Mouse (Mus musculus) gastrocnemius, adult 18-20 months (tissue): ENCODE results near the gene Zfp27. TPM values are rescaled to one million over a fixed set of nuclear protein-coding genes. Genes with fewer than 3 reads are reported as not detected.

Source experiments
- DNase-seq: peaks from one replicate; pipeline ENCODE4 v3.0.0; 2021; ENCODE audit warnings: low spot score
- long read RNA-seq, 2 experiments: library from polyadenylated mRNA; stranded (forward); transcript quantifications; one replicate each; pipeline ENCODE4 v2.0.0; 2021
- total RNA-seq, 2 experiments: library from RNA; stranded (reverse); gene quantifications; 2 replicates each; pipeline ENCODE4 v1.2.3; 2021

Gene Zfp27
- total RNA-seq: 1 to 10 TPM; 7.9 to 8.1 TPM
- long read RNA-seq, experiment 1, transcript Zfp27-201 (5 exons, 3,150 nt): major isoform, 7 of 17 reads
- long read RNA-seq, experiment 1, partial matches to known transcripts: 0 of 17 reads
- long read RNA-seq, experiment 1, other reads (novel, unspliced or antisense): 10 of 17 reads
- long read RNA-seq, experiment 2, partial matches to known transcripts: 0 of 12 reads
- long read RNA-seq, experiment 2, other reads (novel, unspliced or antisense): 8 of 12 reads

DNA sequence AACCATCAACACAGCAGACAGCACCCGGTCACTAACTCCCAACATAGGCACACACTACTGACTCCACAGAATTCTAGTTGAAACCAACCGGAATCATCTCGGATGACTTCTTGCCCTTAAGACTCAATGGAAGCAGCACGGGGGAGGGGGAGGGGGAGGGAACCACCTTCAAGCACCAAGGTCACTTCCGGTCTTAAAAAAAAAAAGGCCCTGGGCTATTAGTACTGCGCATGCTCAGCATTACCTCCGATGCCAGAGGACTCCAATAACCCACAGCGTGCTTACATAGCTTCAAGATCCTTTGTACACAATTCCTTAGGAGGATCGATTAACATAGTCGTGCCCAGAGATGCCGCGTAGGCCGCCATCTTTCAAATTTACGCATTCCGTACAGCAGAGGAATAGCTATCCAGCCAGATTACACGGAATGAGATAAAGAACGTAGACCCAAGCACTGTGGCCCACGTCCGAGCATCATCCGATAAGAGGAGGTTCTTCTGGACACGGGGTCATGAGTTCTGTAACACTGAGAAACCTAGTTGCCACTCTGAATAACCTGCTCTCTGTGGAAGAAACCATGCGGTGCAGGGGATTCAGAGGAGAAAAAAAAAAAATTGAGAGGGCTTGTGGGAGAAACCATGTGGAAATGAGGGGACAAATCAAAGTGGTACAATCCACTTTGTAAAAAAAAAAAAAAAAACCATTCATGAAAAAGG, at the start of gene Zfp27:
Gene Zfp27 (minus strand): TSS at position 607 of the 716 bp plus-strand sequence.
- DNase-seq: peak; percentile 53

DNA sequence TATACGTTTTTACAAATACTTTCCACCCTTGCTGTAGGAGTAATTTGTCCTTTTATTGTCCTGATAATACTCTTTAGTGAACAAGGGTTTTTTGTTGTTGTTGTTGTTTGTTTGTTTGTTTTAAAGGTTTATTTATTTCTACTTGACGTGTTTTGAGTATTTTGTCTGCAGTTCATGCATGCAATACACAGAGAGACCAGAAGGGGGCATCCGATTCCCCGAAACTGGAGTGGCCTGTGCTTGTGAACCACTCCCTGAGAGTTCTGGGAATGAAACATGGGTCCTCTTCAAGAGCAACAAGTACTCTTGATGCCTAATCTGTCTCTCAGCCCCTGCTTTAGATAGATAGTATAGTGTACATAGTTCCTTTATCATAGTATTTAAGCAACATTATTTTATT, 48.4 kb upstream of the Zfp27 start:
- peak; percentile 19 for DNase-seq

DNA sequence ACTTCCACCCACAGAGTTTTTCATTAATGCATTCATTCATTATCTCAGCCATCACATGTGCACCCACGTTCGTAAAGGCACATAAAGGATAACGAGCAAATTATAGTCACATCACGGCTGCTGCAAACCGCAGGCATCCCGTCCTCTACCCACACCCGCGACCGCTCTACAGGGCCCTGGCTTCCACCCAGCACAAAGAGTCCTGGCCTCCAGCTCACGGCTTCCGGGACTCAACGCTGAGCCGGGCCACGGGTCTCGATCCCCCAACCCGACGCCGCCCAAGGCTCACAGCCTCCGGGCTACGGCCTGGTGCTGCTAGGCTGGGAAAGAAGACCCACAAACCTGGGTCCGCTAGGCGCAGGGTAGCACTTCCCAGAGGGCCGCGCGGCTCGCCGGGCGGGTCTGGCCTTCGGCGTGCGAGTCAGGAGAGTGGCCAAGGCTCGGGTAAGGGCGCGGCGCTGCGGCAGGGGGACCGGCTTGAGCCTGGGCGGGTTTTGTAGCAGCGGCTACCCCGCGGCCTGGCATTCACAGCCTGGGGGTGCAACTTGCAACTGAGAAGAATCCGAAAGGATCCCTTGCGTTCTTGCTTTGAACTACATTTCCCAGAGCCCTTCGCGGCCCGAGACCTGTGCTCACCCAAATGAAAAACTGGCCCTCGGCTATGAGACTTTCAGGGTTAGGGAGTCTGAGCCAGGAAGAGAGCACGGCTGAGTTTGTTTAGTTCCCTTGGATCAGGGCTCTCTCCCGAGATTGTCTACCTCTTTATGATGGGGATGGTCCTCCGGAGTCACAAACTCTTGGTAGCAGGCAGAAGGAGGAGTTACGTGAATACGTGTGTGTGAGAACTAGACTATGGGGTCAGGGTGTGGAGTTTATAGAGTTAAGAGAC, 47.4 kb upstream of the Zfp27 start, which contains the start of gene Zfp74:
Gene Zfp74 (minus strand): TSS at position 577 of the 889 bp plus-strand sequence.
- DNase-seq: peak; percentile 80

DNA sequence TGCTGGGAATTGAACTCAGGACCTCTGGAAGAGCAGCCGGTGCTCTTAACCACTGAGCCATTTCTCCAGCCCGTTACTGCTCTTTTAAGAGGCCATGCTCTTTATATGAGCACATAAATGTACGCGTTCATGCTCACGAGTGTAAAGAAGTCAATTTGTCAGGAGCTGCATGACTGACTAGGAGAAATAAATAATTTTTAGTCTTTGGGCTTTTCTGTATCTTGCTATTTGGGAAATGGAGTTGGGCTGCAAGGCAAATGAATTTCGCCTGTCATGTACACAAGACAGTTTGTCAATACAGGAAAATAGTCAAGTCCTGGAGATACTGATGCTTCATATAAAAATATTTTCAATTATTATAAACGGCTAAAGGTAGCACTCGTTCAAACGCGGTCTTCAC, 46.7 kb upstream of the Zfp27 start:
- no peak for DNase-seq

DNA sequence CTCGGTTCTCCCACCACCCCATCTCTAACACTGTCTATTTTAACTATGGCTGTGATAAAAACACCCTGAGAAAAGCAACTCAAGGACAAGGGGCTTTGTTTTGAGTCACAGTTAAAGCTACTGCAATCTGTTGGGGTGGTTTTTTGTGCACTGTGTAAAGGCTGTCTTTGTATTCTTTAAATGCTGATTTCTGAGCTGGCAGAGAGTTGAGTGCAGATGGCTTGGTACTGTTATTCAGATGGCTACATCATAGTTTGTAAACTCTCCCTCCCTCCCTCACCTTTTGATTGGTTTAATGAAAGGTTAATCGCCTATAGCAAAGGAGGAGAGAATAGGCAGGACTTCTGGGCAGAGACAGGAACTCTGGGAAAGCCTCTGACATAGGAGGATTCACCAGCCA, 37.8 kb upstream of the Zfp27 start:
- no peak for DNase-seq

DNA sequence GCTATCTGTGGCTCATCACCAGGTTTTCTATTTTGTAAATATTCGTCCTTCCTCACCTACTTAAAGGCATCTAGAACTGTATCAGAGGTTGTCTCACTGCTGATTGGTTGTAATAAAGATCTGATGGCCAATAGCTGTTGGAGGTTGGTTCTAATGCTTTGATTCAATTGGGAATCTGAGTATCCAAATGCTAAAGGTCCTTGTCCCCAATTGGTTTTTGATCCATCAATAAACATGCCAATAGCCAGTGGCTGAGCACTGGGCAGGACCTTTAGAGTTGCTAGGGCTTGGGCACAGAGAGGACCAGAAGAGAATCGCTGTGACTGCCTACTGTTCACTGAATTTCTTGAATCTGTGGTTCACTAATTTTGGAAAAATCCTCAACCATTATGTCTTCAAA, 37.3 kb upstream of the Zfp27 start:
- no peak for DNase-seq

DNA sequence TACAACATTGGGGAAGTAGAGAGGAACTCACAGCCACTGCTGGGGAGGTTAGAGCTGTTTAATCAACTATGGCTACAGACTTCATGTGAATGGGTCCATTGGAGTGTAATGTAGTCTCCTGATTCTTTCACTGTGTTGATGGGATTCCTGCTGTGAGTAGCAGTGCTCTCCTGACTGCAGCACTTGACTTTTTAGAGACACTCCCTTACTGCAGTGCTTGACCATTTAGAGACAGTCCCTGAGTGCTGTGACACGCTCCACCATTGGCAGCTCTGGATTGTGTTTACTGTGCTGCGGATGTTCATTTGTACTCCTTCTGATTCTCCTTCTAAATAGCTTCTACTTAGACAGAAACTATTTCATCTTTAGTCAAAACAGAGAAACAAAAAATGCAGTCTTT, 36.4 kb upstream of the Zfp27 start:
- DNase-seq: no peak

DNA sequence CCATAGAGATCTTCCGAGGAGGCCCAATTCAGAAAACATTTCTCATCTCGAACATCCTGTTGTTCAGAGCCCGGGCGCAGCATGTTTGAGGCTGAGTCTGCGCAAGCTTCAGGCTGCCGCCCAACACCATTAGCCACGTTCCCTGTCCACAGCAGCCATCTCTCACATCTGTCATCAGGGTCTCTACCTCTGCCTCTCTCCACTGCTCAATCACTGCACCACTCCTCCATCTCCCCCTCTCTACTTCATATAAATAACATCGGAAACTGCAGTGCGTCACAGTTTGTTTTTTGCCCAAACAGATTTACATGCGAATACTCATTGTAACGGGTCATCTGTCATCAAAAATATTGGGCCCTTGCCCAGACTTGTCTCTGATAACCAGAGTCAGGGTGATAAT, 34.7 kb upstream of the Zfp27 start:
- DNase-seq: no peak

DNA sequence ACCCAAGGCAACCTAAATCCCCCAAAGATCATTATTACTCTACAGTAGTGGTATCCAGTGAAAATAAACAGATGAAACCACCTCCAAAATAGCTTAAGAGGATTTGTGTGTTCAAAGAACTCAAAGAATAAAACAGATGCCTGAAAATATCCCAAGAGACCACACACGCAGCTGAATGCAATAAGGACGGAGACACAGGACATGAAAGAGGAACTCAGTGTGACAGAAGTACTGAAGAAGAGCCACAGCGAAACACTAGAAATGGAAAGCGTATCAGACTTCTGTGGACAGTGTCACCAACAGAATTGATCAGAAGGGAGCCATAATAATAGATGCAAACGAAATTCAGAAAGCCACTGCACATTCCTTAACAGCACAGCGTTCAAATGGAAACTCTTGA, 32.5 kb upstream of the Zfp27 start:
- no peak for DNase-seq

DNA sequence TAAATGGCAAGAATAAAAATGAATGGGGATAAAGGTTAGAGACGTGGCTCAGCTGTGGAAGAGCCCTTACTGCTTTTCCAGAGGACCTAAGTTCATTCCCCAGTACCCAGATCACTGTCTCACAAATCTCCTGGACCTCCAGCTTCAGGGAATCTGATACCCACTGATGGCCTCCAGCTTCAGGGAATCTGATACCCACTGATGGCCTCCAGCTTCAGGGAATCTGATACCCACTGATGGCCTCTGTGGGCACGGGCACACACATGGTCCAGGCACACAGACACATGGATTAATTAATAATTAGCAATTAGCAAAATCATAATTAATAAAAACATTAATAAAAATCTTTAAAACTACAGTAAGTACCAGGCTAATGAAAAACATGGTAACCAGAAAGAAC, 16.4 kb upstream of the Zfp27 start:
- DNase-seq: peak; percentile 67

DNA sequence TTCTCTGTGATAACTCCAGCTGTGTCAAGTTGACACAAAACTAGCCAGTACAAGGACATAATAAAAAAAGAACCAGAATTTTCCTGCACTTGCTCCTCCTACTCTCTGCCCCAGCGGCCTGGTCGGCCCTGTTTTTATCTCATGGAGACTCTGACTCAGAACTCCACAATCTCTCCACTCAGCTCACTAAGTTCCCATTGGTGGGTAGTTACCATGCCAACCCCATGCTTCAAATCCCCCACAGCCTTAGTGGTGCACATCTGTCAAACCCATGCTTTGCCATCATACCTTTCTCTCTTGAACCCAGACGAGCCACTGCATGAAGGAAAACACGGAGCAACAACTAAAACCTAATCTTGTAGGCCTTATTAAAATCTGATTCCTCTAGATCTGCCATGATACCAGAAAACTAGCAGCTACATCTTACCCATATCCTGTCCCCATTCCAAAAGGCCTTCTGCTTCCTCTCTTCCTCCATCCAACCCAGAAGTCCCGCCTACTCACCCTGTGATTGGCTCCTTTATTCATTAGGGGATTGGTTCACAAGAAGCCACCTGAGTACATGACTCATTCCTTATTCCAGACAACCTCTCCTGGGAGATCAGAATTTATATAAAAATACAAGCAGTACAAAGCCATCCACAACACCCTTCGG, 15.2 kb upstream of the Zfp27 start:
- DNase-seq: no peak

DNA sequence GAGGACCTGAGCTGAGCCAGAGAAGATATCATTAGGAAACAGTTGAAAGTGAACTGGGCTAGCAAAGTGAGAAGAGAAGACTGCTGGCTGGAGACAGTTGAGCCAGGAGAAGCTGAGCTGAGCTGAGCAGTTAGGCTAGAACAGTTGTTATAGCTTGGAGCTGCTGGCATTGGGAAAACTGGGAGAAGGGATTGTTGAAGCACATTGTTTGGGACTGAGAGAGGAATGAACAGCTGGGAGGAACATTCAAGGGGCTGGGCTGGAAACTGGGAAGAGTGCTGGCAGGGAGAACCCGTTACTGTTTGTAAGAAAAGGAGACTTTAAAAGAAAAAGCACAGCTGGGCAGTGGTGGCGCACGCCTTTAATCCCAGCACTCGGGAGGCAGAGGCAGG, 11.7 kb upstream of the Zfp27 start:
- DNase-seq: no peak

DNA sequence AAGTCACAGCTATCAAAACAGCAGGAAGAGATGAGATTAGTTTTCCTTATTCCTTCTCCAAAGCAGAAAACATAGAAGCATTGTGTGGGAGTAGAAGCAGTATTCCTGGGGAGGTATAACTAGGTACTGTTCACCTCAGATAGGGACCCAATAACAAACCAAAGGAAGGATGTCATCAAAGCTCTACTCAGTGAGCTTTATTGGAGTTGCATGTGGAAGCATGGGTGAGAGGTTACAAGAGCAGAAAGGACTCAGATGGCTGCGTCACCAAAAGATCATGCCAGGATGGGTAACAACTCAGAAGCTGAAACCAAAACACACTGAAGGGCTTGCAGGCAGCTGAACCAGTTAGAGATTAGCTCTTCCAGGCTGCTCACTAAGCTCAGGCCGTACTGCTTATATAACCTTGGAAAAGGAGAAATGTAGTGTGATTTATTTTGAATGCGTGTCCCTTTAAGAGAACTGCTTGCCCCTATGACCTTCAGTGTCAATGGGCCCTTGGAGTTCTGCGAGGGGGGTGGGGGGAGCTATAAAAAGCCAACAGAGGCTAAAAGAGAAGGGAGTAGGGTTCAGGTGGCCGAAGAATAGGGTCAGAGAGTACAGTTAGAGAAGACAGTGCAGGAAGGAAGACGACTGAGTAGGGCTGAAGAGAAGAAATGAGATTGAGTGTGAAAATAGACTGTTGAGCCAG, 11.1 kb upstream of the Zfp27 start:
- peak; percentile 27 for DNase-seq

DNA sequence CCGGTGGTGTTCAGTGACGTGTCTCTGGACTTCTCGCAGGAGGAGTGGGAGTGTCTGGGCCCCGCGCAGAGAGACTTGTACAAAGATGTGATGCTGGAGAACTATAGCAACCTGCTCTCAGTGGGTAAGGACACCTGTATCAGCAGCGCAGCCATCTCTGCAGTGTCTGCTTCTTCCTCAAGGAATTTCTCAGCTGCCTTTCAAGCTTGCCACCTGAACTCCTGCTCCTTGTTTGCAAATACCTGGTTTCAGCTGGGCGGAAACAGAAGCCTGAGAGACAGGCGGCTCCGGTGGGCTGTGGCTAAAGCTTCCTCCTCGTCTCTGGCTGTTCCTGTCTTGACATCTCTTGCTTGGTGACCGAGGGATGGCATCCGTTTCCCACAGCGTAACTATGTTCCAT, 5.8 kb upstream of the Zfp27 start:
- no peak for DNase-seq

DNA sequence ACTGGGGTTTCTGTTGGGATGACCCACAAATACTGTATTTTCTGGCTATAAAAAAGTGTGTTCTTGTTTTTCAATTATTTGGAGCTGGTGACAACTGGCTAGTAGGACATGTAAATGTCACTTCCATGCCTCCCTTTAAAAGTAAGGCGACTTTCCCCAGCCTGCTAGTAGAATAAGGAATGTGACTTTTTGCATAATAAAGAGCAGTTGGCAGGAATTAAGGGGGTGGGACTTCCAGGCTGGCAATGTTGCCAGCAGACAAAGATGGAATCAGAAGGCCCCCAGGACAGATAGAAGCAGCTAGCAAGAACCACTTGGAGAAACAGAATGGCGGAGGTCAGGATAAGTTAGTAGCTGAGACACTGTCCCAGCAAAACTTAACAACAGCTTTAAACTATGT, 3.9 kb upstream of the Zfp27 start:
- no peak for DNase-seq

DNA sequence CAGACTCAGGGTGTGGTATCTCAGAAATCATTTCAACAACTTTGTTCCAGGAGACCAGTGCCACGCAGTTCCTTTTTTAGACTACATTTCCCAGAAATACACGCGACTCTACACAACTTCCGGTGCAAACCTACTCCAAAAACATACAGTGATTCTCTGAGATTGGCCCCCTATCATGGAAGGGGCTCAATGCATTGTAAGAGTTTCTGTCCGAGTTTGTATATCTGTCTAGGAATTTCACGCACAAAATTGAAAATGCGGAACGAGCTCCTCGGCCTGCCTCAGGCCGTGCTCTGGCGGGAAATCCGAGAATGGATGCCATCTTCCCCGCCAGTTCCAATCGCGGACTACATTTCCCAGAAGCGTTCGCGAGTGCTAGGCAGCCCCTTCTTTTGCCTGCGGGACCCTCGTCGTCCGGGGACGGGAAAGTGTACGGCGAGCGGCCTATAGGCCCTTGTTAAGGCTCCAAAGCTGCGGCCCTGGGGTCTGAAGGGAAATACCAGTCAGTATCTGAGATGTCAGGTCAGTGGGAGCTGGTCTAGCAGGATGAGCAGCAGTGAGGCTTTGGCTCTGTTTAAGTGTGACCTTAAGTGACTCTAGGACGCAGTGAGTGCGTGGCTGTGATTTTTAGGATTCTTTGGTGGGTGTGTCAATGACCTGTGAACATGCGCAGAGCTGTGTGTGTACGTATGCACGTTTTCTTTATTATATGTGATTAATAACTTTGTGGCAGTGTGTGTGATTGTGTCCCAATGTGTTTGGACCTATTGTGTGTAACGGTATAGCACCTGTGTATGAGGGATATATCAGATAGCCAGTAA, 2.0 kb upstream of the Zfp27 start, which contains the start of gene Zfp383:
Gene Zfp383 (plus strand): TSS at position 94 of the 821 bp plus-strand sequence.
- DNase-seq: peak; percentile 87

DNA sequence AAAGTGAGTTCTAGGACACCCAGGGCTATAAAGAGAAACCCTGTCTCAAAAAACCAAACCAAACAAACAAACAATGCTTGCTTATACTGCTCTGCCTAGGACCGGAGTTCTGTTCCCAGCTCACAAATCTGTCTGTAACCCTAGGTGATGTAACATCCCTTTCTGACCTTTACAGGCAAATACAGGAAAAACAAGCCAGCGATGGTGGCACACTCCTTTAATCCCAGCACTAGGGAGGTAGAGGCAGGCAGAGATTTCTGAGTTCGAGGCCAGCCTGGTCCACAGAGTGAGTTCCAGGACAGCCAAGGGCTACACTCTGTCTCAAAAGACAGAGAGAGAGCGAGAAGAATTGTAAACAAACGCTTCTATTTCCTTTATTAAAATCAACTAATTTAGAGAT, 834 bp upstream of the Zfp27 start:
- no peak for DNase-seq

DNA sequence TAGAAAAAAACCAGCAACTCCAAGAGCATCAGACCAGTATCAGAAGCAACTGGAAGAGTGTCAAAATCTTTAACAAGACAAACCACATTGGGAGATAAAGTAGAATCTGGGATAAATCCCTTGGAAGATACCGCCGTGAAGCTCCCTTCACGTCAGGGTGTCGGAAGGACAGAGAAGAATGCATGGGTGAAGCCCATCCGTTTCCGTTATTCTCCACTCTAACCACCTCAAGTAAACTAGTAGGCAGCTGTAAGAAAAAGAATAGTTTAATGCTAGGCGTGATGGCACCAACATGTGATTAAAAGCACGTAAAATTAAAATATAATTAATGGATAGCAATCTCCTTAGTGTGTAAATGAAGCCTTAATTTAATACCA, 298 bp upstream of the Zfp27 start:
- DNase-seq: no peak

DNA sequence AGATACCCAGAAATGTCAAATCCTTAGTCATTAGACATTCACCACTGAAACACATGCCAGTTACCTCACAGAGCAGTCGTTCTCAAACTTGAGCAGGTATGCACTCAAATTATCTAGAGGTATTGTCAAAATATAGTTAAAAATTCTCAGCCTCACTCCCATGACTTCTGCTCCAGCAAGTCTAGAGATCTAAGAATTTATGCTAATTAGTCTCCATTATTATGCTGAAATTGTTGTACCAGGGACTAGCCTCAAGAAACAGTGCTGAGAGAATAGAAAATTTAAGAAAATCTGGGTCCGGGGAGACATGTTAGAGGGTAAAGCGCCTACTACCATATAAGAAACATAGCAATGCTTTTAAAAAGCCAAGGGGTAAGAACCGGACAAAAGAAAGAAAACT, 2.3 kb downstream of the Zfp27 start:
- no peak for DNase-seq

DNA sequence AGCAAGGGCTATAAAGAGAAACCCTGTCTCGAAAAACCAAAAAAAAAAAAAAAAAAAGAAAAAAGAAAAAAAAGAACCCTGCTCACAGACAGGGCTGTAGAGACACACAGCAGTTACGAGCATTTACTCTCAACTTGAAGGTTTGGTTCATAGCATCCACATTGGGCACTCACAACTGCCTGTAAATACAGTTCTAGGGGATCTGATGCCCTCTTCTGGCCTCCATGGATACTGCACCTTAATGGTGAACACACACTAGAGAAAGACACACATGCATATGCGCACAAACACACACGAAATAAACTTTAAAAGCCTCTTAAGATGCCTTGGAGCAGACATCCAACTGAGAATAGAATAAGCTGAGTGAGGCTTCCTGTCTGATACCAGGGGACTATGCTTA, 8.0 kb downstream of the Zfp27 start:
- no peak for DNase-seq
